Mouse (Mus musculus): ENCODE data around the gene Dyrk4. TPM values are rescaled to one million over a fixed set of nuclear protein-coding genes. Genes with fewer than 3 reads are reported as not detected.

The Dyrk4 gene
- polyA plus RNA-seq, 1 experiment from 2014 or later, result not detected

DNA sequence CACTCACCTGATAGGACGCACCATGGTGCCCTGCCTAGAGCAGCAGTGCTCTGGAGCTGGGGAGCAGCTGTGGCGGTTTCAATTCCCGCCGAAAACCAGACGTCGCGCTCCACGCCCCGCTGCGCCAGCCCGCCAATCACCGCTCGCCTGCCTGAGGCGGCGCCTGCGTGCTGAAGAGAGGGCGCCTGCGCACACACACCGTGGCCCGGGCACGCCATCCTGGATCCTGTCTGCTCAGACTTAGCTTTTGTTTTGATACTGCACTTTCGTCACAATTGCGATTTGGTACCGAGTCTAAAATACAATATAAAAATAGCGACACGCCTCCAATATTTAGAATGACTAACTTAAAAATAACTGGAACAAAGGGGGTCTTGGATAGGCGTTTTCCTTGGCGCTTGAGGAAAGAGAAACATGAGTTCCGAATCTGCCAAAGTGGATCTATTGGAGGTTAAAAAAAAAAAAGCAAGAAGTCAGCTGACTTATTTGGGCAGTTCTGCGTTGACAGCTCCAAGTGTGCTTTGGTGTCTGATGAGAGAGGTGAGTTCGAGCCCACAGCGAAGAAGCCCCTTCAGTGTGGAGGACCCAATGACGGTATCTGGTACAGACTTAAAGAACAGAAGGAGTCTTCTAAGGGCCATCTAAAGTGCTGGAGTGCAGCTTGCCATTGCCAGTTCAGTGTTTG lies 18.0 kb upstream of the Dyrk4 start, which contains the start of the genes Rad51ap1 and D6Wsu163e:
TSS of gene Rad51ap1 (minus strand) at position 101 of the 685 bp plus-strand sequence.
TSS of gene D6Wsu163e (plus strand) at position 476 of the 685 bp plus-strand sequence.
- peaks cover 21% of the 10 kb centered on the region for H3K4me1 ChIP-seq (replicated peaks; ENCODE audit: control insufficient read depth, insufficient read depth, low read length)
- H3K36me3 ChIP-seq (ENCODE audit: control insufficient read depth, insufficient read depth), result peaks cover 6% of the 10 kb centered on the region; the same call in 1 of the 2 replicates
- H3K9ac ChIP-seq (replicated peaks; ENCODE audit: low read depth, low read length), result peak within 1 kb of the TSS; percentile 65
- no peaks in the 10 kb centered on the region for H3K27me3 ChIP-seq (replicated peaks; ENCODE audit: control insufficient read depth, insufficient read depth, low read length)
- no peaks in the 10 kb centered on the region for H3K9me3 ChIP-seq (ENCODE audit: control insufficient read depth, low read length)
- H3K4me3 ChIP-seq (replicated peaks; ENCODE audit: low read length), result peak within 1 kb of the TSS; percentile 79
- WGBS, result under 1% methylated on average over 33 of the region's 33 CpGs
- peak within 1 kb of the TSS; percentile 94 for H3K4me2 ChIP-seq (ENCODE audit: low read length)
- peak within 1 kb of the TSS; percentile 39; the same call in 1 of the 2 replicates for H3K27ac ChIP-seq (ENCODE audit: low read length)
- ATAC-seq, result peak; percentile 99

DNA sequence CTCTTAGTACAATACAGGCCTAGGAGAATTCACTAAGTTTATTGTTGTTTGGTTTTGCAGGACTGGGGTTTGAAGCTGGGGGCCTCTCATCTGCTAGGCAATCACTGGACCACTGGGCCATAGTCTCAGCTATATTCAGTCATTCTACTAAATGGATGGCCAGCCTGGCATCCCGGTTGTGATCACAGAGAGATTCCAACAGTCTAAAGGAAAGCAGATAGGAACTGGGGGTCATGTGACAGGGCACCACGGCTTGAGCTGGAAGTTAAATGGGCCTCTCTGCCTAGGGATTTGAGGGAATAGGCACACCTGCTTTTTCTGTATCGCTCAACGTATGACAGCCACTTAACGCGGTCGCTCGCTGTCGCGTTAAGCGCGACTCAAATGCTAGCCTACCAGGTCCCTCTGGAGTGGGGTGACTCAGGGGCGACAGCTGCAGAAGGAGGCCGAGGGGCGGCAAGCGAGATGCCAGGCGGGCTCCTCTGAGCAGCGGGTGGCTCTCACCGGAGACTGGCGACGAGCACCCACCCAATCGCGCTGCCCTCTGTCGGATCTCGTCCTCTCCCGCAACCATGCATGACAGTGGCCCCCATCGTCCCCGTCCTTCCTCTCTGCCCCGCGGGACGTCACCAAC lies 17.3 kb upstream of the Dyrk4 start:
- under 1% methylated on average over 31 of the region's 31 CpGs for WGBS
- peak overlapping the region; percentile 60 for H3K9ac ChIP-seq (replicated peaks; ENCODE audit: low read depth, low read length)
- no peaks in the 10 kb centered on the region for H3K9me3 ChIP-seq (ENCODE audit: control insufficient read depth, low read length)
- H3K4me2 ChIP-seq (ENCODE audit: low read length), result peak overlapping the region; percentile 94
- H3K36me3 ChIP-seq (ENCODE audit: control insufficient read depth, insufficient read depth), result peaks cover 5% of the 10 kb centered on the region; the same call in 1 of the 2 replicates
- peaks cover 21% of the 10 kb centered on the region for H3K4me1 ChIP-seq (replicated peaks; ENCODE audit: control insufficient read depth, insufficient read depth, low read length)
- H3K4me3 ChIP-seq (replicated peaks; ENCODE audit: low read length), result peak overlapping the region; percentile 79
- ATAC-seq, result no peak
- no peaks in the 10 kb centered on the region for H3K27me3 ChIP-seq (replicated peaks; ENCODE audit: control insufficient read depth, insufficient read depth, low read length)
- no peak overlapping the region for H3K27ac ChIP-seq (ENCODE audit: low read length)

- Histone ChIP-seq H3K4me2 (ENCODE audit: low read length) (peak overlapping the region; percentile 94), H3K4me1 (replicated peaks; ENCODE audit: control insufficient read depth, insufficient read depth, low read length) (peaks cover 21% of the 10 kb centered on the region), H3K36me3 (ENCODE audit: control insufficient read depth, insufficient read depth) (peaks cover 3% of the 10 kb centered on the region; the same call in 1 of the 2 replicates), H3K4me3 (replicated peaks; ENCODE audit: low read length) (peak overlapping the region; percentile 79), H3K27ac (ENCODE audit: low read length) (no peak overlapping the region), H3K9me3 (ENCODE audit: control insufficient read depth, low read length) (no peaks in the 10 kb centered on the region), H3K27me3 (replicated peaks; ENCODE audit: control insufficient read depth, insufficient read depth, low read length) (no peaks in the 10 kb centered on the region), H3K9ac (replicated peaks; ENCODE audit: low read depth, low read length) (no peak overlapping the region)
- WGBS, result 76% methylated on average over 2 of the region's 2 CpGs
- no peak for ATAC-seq
These were observed 16.4 kb upstream of the Dyrk4 start for GRCm38 (mm10) chr6:126938047-126938446.

DNA sequence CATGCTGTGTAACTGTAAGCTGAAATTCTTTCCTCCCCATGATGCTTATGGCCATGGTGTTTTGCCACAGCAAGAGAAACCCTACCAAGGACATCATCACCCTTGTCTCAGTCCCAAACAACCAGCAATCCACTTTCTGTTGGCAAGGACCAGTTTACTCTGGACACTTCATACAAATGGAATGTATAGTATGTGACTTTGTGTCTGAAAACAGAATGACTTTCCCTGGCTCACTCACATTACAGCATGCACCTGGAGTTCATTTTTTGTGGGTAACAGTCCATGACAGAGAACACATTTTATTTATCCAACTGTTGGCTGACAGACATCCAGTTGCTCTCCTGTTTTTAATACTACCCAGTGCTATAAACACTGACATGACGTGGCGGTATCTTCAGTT lies 11.3 kb upstream of the Dyrk4 start:
- H3K4me2 ChIP-seq (ENCODE audit: low read length), result no peak overlapping the region
- H3K4me1 ChIP-seq (replicated peaks; ENCODE audit: control insufficient read depth, insufficient read depth, low read length), result no peaks in the 10 kb centered on the region
- H3K27me3 ChIP-seq (replicated peaks; ENCODE audit: control insufficient read depth, insufficient read depth, low read length), result no peaks in the 10 kb centered on the region
- no peaks in the 10 kb centered on the region for H3K36me3 ChIP-seq (ENCODE audit: control insufficient read depth, insufficient read depth)
- no peak for ATAC-seq
- no peak overlapping the region for H3K27ac ChIP-seq (ENCODE audit: low read length)
- H3K9me3 ChIP-seq (ENCODE audit: control insufficient read depth, low read length), result no peaks in the 10 kb centered on the region
- WGBS, result 95% methylated on average over 2 of the region's 2 CpGs
- H3K4me3 ChIP-seq (replicated peaks; ENCODE audit: low read length), result no peak overlapping the region
- H3K9ac ChIP-seq (replicated peaks; ENCODE audit: low read depth, low read length), result no peak overlapping the region

- H3K4me3 ChIP-seq (replicated peaks; ENCODE audit: low read length), result no peak overlapping the region
- no peak overlapping the region for H3K9ac ChIP-seq (replicated peaks; ENCODE audit: low read depth, low read length)
- no peak for ATAC-seq
- no peak overlapping the region for H3K27ac ChIP-seq (ENCODE audit: low read length)
- H3K36me3 ChIP-seq (ENCODE audit: control insufficient read depth, insufficient read depth), result no peaks in the 10 kb centered on the region
- no peak overlapping the region for H3K4me2 ChIP-seq (ENCODE audit: low read length)
- H3K27me3 ChIP-seq (replicated peaks; ENCODE audit: control insufficient read depth, insufficient read depth, low read length), result no peaks in the 10 kb centered on the region
- WGBS, result 80% methylated on average over 5 of the region's 5 CpGs
- H3K4me1 ChIP-seq (replicated peaks; ENCODE audit: control insufficient read depth, insufficient read depth, low read length), result no peaks in the 10 kb centered on the region
- H3K9me3 ChIP-seq (ENCODE audit: control insufficient read depth, low read length), result no peaks in the 10 kb centered on the region
These were observed 6.7 kb downstream of the Dyrk4 start for GRCm38 (mm10) chr6:126914928-126915327.

DNA sequence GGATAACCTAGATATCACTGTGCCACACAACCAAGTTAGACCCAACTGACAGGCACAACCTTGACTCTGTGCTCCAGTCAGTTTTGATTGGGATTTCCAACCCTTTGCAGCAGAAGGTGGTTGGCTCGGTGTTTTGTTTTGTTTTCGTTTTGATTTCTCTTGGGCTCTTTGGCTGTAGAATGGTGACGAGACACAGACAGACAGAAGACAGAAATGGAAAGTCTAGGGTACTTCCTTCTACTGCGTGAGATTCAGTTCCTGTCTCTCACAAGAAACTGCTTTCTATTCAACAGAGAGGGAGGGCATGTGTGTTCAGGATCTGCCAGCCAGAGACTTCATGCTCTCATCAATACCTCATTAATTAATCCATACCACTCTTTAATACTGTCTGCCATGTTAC lies 10.9 kb downstream of the Dyrk4 start:
- no peaks in the 10 kb centered on the region for H3K27me3 ChIP-seq (replicated peaks; ENCODE audit: control insufficient read depth, insufficient read depth, low read length)
- H3K4me3 ChIP-seq (replicated peaks; ENCODE audit: low read length), result no peak overlapping the region
- no peaks in the 10 kb centered on the region for H3K9me3 ChIP-seq (ENCODE audit: control insufficient read depth, low read length)
- H3K9ac ChIP-seq (replicated peaks; ENCODE audit: low read depth, low read length), result no peak overlapping the region
- H3K36me3 ChIP-seq (ENCODE audit: control insufficient read depth, insufficient read depth), result no peaks in the 10 kb centered on the region
- ATAC-seq, result no peak
- H3K27ac ChIP-seq (ENCODE audit: low read length), result no peak overlapping the region
- H3K4me1 ChIP-seq (replicated peaks; ENCODE audit: control insufficient read depth, insufficient read depth, low read length), result no peaks in the 10 kb centered on the region
- no peak overlapping the region for H3K4me2 ChIP-seq (ENCODE audit: low read length)
- 82% methylated on average over 4 of the region's 4 CpGs for WGBS

DNA sequence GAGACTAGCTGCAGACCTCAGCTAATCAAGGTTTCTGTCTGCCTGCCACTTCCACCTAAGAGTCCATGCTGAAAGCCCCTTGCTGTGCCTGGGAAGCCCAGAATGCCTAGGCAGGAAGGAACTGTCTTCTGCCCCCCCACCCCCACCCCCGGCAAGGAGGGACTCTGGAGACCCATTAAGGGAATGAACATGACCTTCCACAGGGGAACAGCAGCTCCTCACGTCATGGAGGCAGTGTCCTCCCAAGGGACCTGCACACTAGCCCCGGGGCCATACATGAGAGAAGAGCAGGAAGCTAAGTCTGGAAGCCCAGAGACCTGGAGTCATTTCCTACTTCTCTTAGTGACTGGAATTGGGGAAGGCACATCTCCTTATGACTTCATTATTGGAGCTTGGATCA lies 13.8 kb downstream of the Dyrk4 start:
- H3K4me1 ChIP-seq (replicated peaks; ENCODE audit: control insufficient read depth, insufficient read depth, low read length), result no peaks in the 10 kb centered on the region
- no peaks in the 10 kb centered on the region for H3K9me3 ChIP-seq (ENCODE audit: control insufficient read depth, low read length)
- no peaks in the 10 kb centered on the region for H3K36me3 ChIP-seq (ENCODE audit: control insufficient read depth, insufficient read depth)
- H3K4me3 ChIP-seq (replicated peaks; ENCODE audit: low read length), result no peak overlapping the region
- H3K9ac ChIP-seq (replicated peaks; ENCODE audit: low read depth, low read length), result no peak overlapping the region
- no peaks in the 10 kb centered on the region for H3K27me3 ChIP-seq (replicated peaks; ENCODE audit: control insufficient read depth, insufficient read depth, low read length)
- 78% methylated on average over 3 of the region's 3 CpGs for WGBS
- H3K4me2 ChIP-seq (ENCODE audit: low read length), result no peak overlapping the region
- H3K27ac ChIP-seq (ENCODE audit: low read length), result no peak overlapping the region
- no peak for ATAC-seq

DNA sequence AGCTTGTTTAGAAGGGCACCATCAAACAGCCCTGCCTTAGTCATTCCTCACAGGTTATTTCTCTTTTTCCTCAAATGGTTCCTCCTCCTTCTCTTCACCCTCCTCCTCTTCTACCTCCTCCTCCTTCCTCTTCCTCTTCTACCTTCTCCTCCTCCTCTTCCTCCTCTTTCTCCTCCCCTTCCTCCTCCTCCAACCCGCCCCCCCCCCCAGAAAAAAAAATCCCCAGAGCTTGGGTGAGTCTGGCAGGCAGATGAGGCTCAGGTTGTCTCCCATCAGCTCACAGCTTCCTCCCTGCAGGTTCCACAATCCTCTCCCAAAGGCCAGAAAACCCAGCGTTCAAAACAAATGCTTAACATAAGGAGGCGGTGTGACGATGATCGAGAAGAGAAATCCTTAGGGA lies 14.3 kb downstream of the Dyrk4 start:
- H3K9ac ChIP-seq (replicated peaks; ENCODE audit: low read depth, low read length), result no peak overlapping the region
- H3K27me3 ChIP-seq (replicated peaks; ENCODE audit: control insufficient read depth, insufficient read depth, low read length), result no peaks in the 10 kb centered on the region
- H3K36me3 ChIP-seq (ENCODE audit: control insufficient read depth, insufficient read depth), result no peaks in the 10 kb centered on the region
- no peaks in the 10 kb centered on the region for H3K4me1 ChIP-seq (replicated peaks; ENCODE audit: control insufficient read depth, insufficient read depth, low read length)
- no peak overlapping the region for H3K4me2 ChIP-seq (ENCODE audit: low read length)
- no peak overlapping the region for H3K27ac ChIP-seq (ENCODE audit: low read length)
- no peak for ATAC-seq
- H3K9me3 ChIP-seq (ENCODE audit: control insufficient read depth, low read length), result no peaks in the 10 kb centered on the region
- H3K4me3 ChIP-seq (replicated peaks; ENCODE audit: low read length), result no peak overlapping the region
- 83% methylated on average over 4 of the region's 5 CpGs for WGBS

DNA sequence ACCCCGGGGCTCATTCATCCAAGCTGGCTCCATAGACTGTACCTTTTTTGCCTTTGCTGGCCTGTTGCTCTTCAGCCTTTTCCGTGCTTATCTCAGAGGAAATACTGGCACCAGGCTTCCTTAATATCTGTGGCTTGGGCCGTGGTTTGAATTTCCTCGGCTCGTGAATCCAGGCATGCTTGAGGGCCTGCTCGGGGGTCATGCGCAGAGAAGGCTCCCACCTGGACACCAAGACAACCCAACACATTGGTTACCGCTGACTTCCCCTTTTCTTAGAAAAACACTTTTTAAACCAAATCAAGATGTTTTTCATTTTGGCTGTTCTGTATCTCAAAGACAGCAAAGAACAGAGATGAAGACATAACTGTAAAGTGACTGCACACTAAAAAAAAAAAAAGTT lies 44.5 kb downstream of the Dyrk4 start:
- ATAC-seq, result no peak
- Histone ChIP-seq H3K9ac (replicated peaks; ENCODE audit: low read depth, low read length) (no peak overlapping the region), H3K36me3 (ENCODE audit: control insufficient read depth, insufficient read depth) (no peaks in the 10 kb centered on the region), H3K27ac (ENCODE audit: low read length) (no peak overlapping the region), H3K4me3 (replicated peaks; ENCODE audit: low read length) (no peak overlapping the region), H3K9me3 (ENCODE audit: control insufficient read depth, low read length) (no peaks in the 10 kb centered on the region), H3K4me1 (replicated peaks; ENCODE audit: control insufficient read depth, insufficient read depth, low read length) (no peaks in the 10 kb centered on the region), H3K27me3 (replicated peaks; ENCODE audit: control insufficient read depth, insufficient read depth, low read length) (no peaks in the 10 kb centered on the region), H3K4me2 (ENCODE audit: low read length) (no peak overlapping the region)
- WGBS, result 95% methylated on average over 8 of the region's 8 CpGs

All from forebrain, embryonic 16.5 days (tissue).